Mouse (Mus musculus) retina, adult 2 months (tissue): ENCODE measurements around the gene Cmtm1.
"Not testable (repeated sequence)": the region's sequence is repeated elsewhere in the genome, so short reads cannot be mapped to it uniquely, and the experiment has no call there.

Source experiments
- DNase-seq: peaks from one replicate; pipeline ENCODE4 v3.0.0-alpha.2; 2012; ENCODE audit warnings: low read depth, low spot score

The Cmtm1 gene

DNA sequence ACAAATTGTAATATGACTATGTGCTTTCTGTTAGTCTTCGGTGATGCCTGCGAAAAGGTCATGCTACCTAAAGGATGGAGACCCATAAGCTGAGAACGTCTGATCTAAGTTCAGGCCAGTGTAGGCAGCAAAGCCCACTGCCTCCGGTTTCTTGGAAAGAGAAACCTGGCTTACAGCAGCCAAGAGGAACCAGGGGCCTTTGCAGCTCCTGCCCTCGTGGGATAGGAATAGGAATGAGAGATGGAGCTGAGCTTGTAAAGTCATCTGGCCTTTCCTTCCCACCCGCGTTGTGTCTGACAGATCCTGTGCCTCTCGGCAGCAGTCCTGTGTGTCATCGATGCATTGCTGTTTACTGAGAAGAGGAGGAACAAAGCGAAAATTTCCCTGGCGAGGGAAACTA is 11.3 kb upstream of the Cmtm1 start, which contains the start of gene Gm11020:
Gm11020 (plus strand) TSS at position 301 of the 400 bp plus-strand sequence.
- not testable (repeated sequence) for DNase-seq

DNA sequence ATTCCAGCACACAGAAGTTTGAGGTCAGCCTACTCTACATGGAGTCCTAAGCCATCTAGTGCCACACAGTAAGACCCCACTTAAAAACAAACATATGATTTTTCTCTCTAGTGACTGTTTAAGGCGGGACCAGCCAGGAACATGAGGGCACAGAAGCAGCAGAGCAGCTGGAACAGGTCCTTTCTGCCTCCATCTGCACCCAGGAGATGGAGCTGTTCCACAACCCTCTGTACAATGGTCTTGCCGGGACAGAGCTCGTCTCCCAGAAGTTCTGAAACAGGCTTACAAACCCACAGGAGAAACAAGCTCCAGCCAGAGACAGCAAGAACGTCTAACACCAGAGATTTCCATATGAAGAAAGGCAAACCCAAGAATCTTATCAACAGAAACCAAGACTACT is 3.4 kb upstream of the Cmtm1 start:
- no peak for DNase-seq

GRCm38 (mm10) chr8:104312023-104312422 is 2.1 kb upstream of the Cmtm1 start:
- not testable (repeated sequence) for DNase-seq

DNA sequence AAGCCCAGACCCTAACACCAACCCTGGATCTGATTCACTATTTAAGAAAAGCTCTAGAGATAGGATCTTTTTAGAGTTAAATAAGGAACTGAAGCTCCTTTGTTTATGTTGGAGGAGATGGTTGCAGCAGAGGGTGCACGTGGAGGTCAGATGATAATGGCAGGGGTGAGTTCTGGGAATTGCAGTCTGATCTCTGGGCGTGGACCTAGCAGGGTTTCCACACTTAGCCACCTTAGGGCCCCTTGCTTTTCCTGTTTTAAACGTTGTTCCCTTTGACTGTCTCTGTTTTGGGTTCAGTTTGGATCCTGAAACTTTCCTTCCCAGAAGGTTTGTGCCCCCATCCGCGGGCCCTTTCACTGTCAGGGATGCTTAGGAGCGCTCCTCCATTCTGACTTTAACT is 1.6 kb downstream of the Cmtm1 start:
- not testable (repeated sequence) for DNase-seq

DNA sequence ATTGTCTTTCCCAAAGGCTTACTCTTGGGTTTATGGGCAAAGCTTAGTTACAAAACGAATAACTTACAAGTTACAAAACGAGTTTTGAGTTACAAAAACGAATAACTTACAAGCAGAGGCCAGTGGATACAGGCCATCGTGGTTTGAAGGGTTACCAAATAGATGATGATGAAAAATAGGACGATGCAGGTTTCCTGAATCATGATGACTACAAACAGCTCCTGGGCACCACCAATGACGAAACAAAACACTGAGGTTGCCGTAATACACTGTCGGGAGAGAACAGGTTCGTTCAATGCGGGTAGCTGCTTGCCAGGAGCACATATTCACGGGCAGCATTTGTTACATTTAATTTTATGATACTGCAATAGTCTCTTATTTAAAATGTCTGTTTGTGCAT is 5.0 kb downstream of the Cmtm1 start:
- DNase-seq = no peak

DNA sequence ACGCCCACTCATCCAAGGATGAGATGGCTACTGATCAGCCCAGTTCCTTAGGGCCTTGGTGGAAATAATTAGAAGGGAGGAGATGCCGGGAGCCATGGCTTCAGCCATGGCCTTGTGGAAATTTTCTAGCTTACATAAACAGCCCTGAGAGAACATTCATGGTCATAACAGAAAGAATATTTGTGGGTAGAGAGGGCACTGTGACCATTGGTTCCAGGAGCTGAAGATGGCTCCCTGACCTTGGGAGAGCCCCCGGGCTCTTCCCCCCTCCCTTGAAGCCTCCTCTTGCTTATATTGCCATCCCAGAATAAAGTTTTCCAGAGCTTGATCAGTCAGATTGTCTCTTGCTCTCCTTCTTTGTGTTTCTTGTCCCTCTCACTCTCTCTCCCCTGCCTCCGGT is 7.4 kb downstream of the Cmtm1 start:
- DNase-seq = not testable (repeated sequence)

- DNase-seq = not testable (repeated sequence)
Observed at GRCm38 (mm10) chr8:104301577-104301976, 8.4 kb downstream of the Cmtm1 start.

DNA sequence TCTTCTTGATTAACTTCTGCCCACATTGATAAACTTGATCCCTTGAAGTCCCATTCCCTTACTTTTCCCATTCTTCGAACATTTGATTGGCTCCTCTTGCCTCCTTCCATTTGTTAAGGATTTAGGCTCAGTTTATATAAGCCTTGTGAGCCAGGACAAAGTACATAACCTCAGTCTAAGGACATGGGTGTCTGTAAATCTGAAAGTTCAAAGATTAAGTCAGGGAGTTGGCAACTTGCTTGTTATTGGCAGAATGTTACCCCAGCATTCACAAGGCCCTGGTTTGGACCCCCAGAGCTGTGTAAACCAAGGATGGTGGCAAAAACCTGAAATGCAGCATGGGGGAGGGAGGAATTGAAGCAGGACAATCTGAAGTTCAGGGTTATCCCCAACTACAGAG is 15.5 kb downstream of the Cmtm1 start:
- DNase-seq = no peak

DNA sequence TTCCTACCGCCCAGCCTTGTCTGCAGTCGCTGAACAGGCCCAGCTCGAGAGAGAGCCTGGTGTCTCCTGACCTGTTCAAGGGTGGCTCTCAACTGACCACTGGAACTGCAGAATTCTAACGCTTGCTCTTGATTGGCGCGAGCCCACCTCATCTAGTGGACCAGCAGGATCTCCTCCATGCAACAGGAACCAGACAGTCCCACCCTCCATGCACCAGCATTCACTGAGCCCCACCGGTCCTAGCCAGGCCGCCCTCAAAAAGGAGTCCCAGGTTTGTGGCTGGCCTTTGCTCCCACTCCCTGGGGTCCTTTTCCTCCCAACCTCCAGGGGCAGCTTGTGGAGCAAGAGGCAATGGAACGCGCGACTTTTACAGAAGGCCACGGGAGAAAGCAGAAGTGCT is 16.9 kb downstream of the Cmtm1 start, which contains the start of gene Cmtm2a:
Cmtm2a (minus strand) TSS at position 101 of the 400 bp plus-strand sequence.
- DNase-seq = not testable (repeated sequence)

DNA sequence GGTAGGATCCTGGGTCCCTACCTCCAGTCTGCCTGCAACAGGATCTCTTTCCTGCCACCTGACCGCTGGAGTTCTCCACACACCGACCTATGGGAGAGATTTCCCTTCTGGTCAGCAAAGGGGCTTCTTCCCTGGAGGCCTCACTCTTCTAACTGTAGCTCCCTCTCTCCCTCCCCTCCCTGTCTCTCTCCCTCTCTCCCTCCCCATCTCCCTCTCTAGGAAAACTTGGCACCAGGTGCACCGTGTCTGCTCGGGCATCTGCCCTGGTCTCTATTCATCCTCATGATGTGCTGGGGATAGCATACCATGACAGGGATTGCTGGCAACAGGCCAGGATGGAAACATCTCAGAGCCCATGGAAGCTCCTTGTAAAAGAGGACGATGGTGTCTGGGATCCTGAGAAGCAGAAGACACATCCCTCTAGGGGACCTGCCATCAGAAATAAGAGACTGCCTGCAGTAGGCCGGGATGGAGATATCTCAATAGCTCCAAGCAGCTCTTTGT is 41.0 kb downstream of the Cmtm1 start:
- no peak for DNase-seq

DNA sequence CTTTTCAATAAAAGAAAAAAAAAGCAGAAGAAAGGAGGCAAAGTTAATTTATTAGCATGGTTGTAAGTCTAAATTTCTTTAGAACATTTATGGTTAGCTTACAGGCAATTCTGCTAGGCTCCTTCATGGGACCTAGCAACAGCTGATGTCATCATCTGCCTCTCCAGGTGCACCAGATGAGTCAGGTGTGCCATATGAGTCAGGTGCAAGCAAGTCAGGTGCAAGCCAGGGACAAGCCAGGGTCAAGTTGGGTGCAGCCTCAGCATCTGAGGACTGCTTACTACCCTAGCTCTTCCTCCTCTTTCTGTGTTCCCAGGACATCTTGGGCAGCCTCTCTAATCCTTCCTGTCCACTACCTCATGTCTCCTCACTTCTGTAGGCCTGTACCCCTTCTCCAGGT is 41.6 kb downstream of the Cmtm1 start:
- no peak for DNase-seq

- DNase-seq = not testable (repeated sequence)
Observed at GRCm38 (mm10) chr8:104264271-104264935, 45.5 kb downstream of the Cmtm1 start.

GRCm38 (mm10) chr8:104261802-104262201 is 48.1 kb downstream of the Cmtm1 start:
- not testable (repeated sequence) for DNase-seq

GRCm38 (mm10) chr8:104253016-104253415 is 56.9 kb downstream of the Cmtm1 start:
- no peak for DNase-seq

GRCm38 (mm10) chr8:104251461-104251860 is 58.5 kb downstream of the Cmtm1 start:
- DNase-seq = no peak

DNA sequence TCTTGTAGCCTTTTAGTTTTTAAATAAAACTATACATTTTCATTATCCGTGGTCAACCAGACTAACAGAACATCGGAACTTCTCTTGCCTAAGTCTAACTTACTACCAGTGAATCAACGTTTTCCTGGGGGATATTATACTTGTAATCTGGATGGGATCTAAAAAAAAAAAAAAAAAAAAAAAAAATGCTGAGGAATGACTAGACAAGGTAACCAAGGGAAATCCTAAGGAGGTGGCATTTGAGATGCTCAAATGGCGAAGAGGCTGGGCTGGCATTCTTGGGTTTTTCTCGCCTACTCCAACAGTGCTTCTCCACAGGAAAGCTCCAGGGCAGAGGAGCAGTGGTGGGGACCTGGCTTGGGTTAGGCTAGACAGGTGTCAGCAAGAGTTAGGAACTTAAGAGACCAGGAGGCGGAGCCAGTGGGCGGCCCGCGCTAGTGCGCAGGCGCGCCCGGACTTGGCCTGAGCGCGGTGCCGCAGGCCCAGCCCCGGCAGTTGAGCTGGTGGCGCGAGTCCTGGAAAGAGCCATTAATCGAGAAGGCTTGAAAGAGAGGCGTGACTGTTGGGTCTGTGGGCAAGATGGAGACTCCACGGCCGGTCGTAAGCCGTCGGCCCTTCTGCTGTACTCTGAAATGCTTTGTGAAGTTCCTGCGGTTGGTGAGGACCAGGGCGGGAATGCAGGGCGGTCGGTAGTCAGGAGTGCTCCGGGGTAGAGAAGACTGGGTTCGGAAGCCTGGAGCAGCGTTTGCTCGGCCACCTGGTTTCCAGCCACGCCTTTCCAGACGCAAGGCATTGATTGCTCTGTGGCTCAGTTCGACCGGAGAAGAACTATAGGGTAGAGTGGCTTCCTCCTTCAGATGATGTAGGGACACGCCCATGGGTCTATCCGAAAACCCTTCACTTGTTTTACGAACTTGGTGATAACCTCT is 59.2 kb downstream of the Cmtm1 start, which contains the start of gene Cklf:
Cklf (plus strand) TSS at position 423 of the 929 bp plus-strand sequence.
- DNase-seq = peak; percentile 79

- no peak for DNase-seq
Observed at GRCm38 (mm10) chr8:104249442-104249996, 60.4 kb downstream of the Cmtm1 start.

DNA sequence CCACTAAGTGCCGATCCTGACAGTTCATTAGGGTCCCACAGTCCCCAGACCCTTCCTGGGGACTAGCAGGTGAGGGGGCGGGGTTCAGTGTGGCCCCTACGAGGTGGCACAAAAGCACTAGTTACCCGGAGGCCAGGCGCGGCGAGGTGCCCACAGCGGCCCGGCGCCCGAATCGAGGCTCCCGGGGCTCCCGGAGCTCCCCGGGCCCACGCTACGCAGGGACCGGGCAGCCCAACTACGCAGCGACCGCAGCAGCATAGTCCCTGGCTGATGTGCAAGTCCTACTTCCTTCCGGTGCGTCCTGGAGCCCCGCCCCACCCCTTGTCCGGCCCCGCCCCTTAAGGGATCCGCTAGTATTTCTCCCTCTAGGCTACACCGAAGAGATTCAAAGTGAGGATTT is 61.7 kb downstream of the Cmtm1 start, which contains the start of gene Tk2:
Tk2 (minus strand) TSS at position 283 of the 400 bp plus-strand sequence.
- peak; percentile 55 for DNase-seq

DNA sequence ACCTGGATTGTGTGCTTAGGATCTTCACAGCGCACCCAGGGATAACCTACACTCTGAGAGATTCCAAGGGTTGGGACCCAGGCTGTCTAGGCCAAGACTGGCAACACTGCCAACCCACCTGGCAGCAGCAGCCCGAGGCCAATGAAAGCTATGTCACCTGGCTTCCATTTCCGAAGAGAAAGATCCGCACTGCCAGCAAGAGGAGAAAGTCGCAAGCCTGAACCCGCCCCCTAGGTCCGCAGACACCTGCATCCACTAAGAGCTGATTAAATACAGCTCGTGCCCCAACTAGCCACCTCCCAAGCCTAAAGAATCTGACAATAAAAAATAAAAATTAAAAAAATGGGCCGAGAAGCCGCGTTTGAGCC is 62.1 kb downstream of the Cmtm1 start:
- no peak for DNase-seq

- DNase-seq = no peak
Observed at GRCm38 (mm10) chr8:104247054-104247907, 62.7 kb downstream of the Cmtm1 start.

DNA sequence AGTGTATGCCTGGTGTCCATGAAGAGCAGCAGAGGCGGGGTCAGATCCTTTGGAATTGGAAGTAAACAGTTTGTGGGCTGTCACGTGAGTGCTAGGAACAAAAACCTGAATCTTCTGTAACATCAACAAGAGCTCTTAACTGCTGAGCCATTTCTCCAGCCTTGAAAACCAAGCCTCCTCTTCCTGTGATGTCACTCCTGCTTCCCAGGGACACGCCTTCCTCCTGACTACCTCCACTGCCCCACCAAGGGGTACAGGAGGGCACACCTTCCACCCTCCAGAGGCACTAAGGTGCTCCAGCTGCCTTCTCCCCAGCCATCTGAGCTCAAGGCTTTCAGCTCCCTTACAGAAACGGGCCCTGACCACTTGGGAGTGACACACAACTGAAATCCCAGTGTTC is 63.3 kb downstream of the Cmtm1 start:
- DNase-seq = no peak
